Mouse (Mus musculus) cerebellum, adult 2 months (tissue): ENCODE results near the gene Btd.

ENCODE experiments used
- CTCF ChIP-seq: fragments of 200-500 bp; IDR thresholded peaks from 2 replicates; pipeline ENCODE4 v1.5.1; 2011; ENCODE audit warnings: low read depth, mild to moderate bottlenecking, control low read depth, low read length, moderate library complexity, borderline replicate concordance; ENCODE audit not compliant: insufficient read depth
- POLR2A ChIP-seq: fragments of 200-500 bp; IDR thresholded peaks from 2 replicates; pipeline ENCODE4 v1.6.1; 2011; ENCODE audit warnings: low read length, control low read depth, borderline replicate concordance; ENCODE audit not compliant: insufficient read depth

GRCm38 (mm10) chr14:31669161-31669611, 28.4 kb downstream of the Btd start:
- TF ChIP-seq POLR2A: no peak
- no peak for TF ChIP-seq CTCF
